Mouse (Mus musculus) liver, embryonic 14.5 days (tissue): Measurements from ENCODE around the gene Hipk2. TPM values are rescaled to one million over a fixed set of nuclear protein-coding genes. Genes with fewer than 3 reads are reported as not detected.

Experiments
- ATAC-seq: fragments of 200-750 bp; cut with Nextera tagmentation; 2 replicates; pipeline ENCODE4 v1.8.0; 2017; ENCODE audit warnings: moderate number of reproducible peaks, mild to moderate bottlenecking, moderate library complexity; ENCODE audit not compliant: insufficient read depth
- DNase-seq, 3 experiments: peaks; one replicate each; pipeline ENCODE4 v3.0.0-alpha.2; 2012 to 2013; ENCODE audit warnings: low read depth in 3 of 3, low spot score in 3 of 3
- H3K27ac ChIP-seq: fragments of 300-500 bp; sonication (generic); 2 replicates; pipeline ENCODE4 v1.5.1; 2014; ENCODE audit warnings: moderate library complexity, mild to moderate bottlenecking, control low read depth, inconsistent platforms
- H3K27me3 ChIP-seq: fragments of 300-500 bp; sonication (generic); 2 replicates; pipeline ENCODE4 v1.6.1; 2014; ENCODE audit warnings: mild to moderate bottlenecking, low read length, moderate library complexity; ENCODE audit not compliant: control insufficient read depth, insufficient read depth
- H3K36me3 ChIP-seq: fragments of 300-500 bp; sonication (generic); replicated peaks from 2 replicates; pipeline ENCODE4 v1.6.1; 2014; ENCODE audit warnings: low read depth; ENCODE audit not compliant: control insufficient read depth, insufficient read depth
- H3K4me1 ChIP-seq, 2 experiments: fragments of 200-500 bp in 1 of 2; fragments of 300-500 bp in 1 of 2; sonication (generic) in 1 of 2; replicated peaks; 2 replicates each; pipeline ENCODE4 v1.6.1; 2012 to 2014; ENCODE audit warnings: antibody characterized with exemption in 1 of 2, inconsistent platforms in 1 of 2, low read length in 1 of 2; ENCODE audit not compliant: control insufficient read depth in 2 of 2, insufficient read depth in 2 of 2
- H3K4me2 ChIP-seq: fragments of 300-500 bp; sonication (generic); 2 replicates; pipeline ENCODE4 v1.6.1; 2014; ENCODE audit warnings: low read depth, mild to moderate bottlenecking, control low read depth, moderate library complexity
- H3K4me3 ChIP-seq, 2 experiments: fragments of 200-500 bp in 1 of 2; fragments of 300-500 bp in 1 of 2; sonication (generic) in 1 of 2; 2 replicates each; pipeline ENCODE4 v1.5.1; 2012 to 2014; ENCODE audit warnings: low read depth in 2 of 2, low read length in 2 of 2, mild to moderate bottlenecking in 2 of 2, control low read depth in 1 of 2, inconsistent platforms in 1 of 2, moderate library complexity in 1 of 2; ENCODE audit not compliant: insufficient read depth in 1 of 2
- H3K9ac ChIP-seq: fragments of 300-500 bp; sonication (generic); replicated peaks from 2 replicates; pipeline ENCODE4 v1.6.1; 2014; ENCODE audit warnings: mild to moderate bottlenecking, control low read depth, moderate library complexity
- H3K9me3 ChIP-seq: fragments of 300-500 bp; sonication (generic); 2 replicates; pipeline ENCODE4 v1.6.1; 2016; ENCODE audit warnings: low read length, mixed read lengths; ENCODE audit not compliant: control insufficient read depth
- CTCF ChIP-seq: IDR thresholded peaks from 2 replicates; pipeline ENCODE4 v1.5.1; 2016; ENCODE audit warnings: antibody characterized with exemption, low read depth, control low read depth
- EP300 ChIP-seq: IDR thresholded peaks from 2 replicates; pipeline ENCODE4 v1.6.1; 2016; ENCODE audit warnings: antibody characterized with exemption, low read depth
- WGBS: fragments of 180-500 bp; shearing (Covaris S2); extraction: QIAGEN DNeasy Blood & Tissue Kit; methylation state at CpG from one replicate; pipeline ENCODE4 v1.1.7; 2014; ENCODE audit not compliant: insufficient replicate concordance; 5-methylcytosine and 5-hydroxymethylcytosine counted together
- polyA plus RNA-seq, 2 experiments: library from polyadenylated mRNA; depleted of rRNA in 1 of 2; stranded (reverse) in 1 of 2; unstranded in 1 of 2; fragments of >200 nt; fragmentation: Nextera tagmentation in 1 of 2; extraction: Ambion mirVana in 1 of 2; gene quantifications; 2 replicates each; pipeline versions ENCODE4 v1.2.1 to v1.2.3; 2012 to 2014

The Hipk2 gene
- polyA plus RNA-seq, 2 experiments, result 10.7 to 13.0 TPM

GRCm38 (mm10) chr6:38913386-38914042 is 37.5 kb upstream of the Hipk2 start:
- peak overlapping the region; percentile 79 for H3K9ac ChIP-seq
- no peak for DNase-seq
- TF ChIP-seq CTCF (no peak), EP300 (no peak)
- H3K27ac ChIP-seq, result peak overlapping the region; percentile 99
- 73% methylated on average over 13 of the region's 13 CpGs for WGBS
- H3K36me3 ChIP-seq, result no peaks in the 10 kb centered on the region
- no peaks in the 10 kb centered on the region for H3K27me3 ChIP-seq
- H3K9me3 ChIP-seq, result no peaks in the 10 kb centered on the region
- no peak overlapping the region for H3K4me2 ChIP-seq
- peaks cover 91 to 94% of the 10 kb centered on the region in 2 experiments for H3K4me1 ChIP-seq
- no peak for ATAC-seq
- no peak overlapping the region for H3K4me3 ChIP-seq

- H3K27ac ChIP-seq, result peak overlapping the region; percentile 99
- no peaks in the 10 kb centered on the region for H3K36me3 ChIP-seq
- H3K9ac ChIP-seq, result peak overlapping the region; percentile 79
- no peak for DNase-seq
- H3K9me3 ChIP-seq, result no peaks in the 10 kb centered on the region
- no peak for ATAC-seq
- no peak for TF ChIP-seq CTCF
- no peak for TF ChIP-seq EP300
- no peak overlapping the region for H3K4me3 ChIP-seq
- H3K27me3 ChIP-seq, result no peaks in the 10 kb centered on the region
- peak overlapping the region; percentile 57 for H3K4me2 ChIP-seq
- 74% methylated on average over 9 of the region's 9 CpGs for WGBS
- H3K4me1 ChIP-seq, result peaks cover 88 to 89% of the 10 kb centered on the region in 2 experiments
Observed at GRCm38 (mm10) chr6:38912845-38913244, 36.9 kb upstream of the Hipk2 start.

- DNase-seq (no peak), ATAC-seq (peak; percentile 17; the same call in 1 of the 2 replicates)
- H3K36me3 ChIP-seq, result no peaks in the 10 kb centered on the region
- peak overlapping the region; percentile 99 for H3K27ac ChIP-seq
- peak overlapping the region; percentile 79 for H3K9ac ChIP-seq
- H3K9me3 ChIP-seq, result no peaks in the 10 kb centered on the region
- no peak for TF ChIP-seq CTCF
- TF ChIP-seq EP300, result no peak
- H3K4me3 ChIP-seq, result peak overlapping the region in 1 of 2 experiments; percentile 14; a peak in 1 of 4 replicates
- no peaks in the 10 kb centered on the region for H3K27me3 ChIP-seq
- peak overlapping the region; percentile 57 for H3K4me2 ChIP-seq
- H3K4me1 ChIP-seq, result peaks cover 81 to 85% of the 10 kb centered on the region in 2 experiments
Observed at GRCm38 (mm10) chr6:38912121-38912660, 36.2 kb upstream of the Hipk2 start.

- Histone ChIP-seq H3K4me2 (peak overlapping the region; percentile 57), H3K36me3 (no peaks in the 10 kb centered on the region), H3K27ac (peak overlapping the region; percentile 99), H3K9ac (peak overlapping the region; percentile 79), H3K9me3 (no peaks in the 10 kb centered on the region), H3K4me1 (peaks cover 73 to 77% of the 10 kb centered on the region in 2 experiments), H3K27me3 (no peaks in the 10 kb centered on the region), H3K4me3 (no peak overlapping the region)
- 7% methylated on average over 3 of the region's 3 CpGs for WGBS
- TF ChIP-seq CTCF, result peak; percentile 97
- TF ChIP-seq EP300, result peak; percentile 100
- ATAC-seq (peak; percentile 93), DNase-seq (peak; percentile 96 to 98 (median 98))
Observed at GRCm38 (mm10) chr6:38910828-38911559, 35.0 kb upstream of the Hipk2 start.

GRCm38 (mm10) chr6:38908401-38908800 is 32.4 kb upstream of the Hipk2 start:
- no peaks in the 10 kb centered on the region for H3K36me3 ChIP-seq
- TF ChIP-seq EP300, result no peak
- no peak overlapping the region for H3K9ac ChIP-seq
- WGBS, result 79% methylated on average over 6 of the region's 6 CpGs
- ATAC-seq (no peak), DNase-seq (no peak)
- peaks cover 47 to 55% of the 10 kb centered on the region in 2 experiments for H3K4me1 ChIP-seq
- H3K27me3 ChIP-seq, result no peaks in the 10 kb centered on the region
- no peak overlapping the region for H3K4me2 ChIP-seq
- H3K4me3 ChIP-seq, result no peak overlapping the region
- H3K9me3 ChIP-seq, result no peaks in the 10 kb centered on the region
- no peak overlapping the region; the same call in 1 of the 2 replicates for H3K27ac ChIP-seq
